Mouse (Mus musculus) lung, postnatal 0 days (tissue): ENCODE data around the gene Orc2.
A peak's percentile ranks its signal among the peaks of the same experiment; 100 is the strongest.

Source experiments
- CTCF ChIP-seq: IDR thresholded peaks from 2 replicates; pipeline ENCODE4 v1.5.1; 2016; ENCODE audit warnings: antibody characterized with exemption, mild to moderate bottlenecking
- EP300 ChIP-seq: IDR thresholded peaks from 2 replicates; pipeline ENCODE4 v1.6.1; 2016; ENCODE audit warnings: antibody characterized with exemption, mild to moderate bottlenecking, control low read depth

DNA sequence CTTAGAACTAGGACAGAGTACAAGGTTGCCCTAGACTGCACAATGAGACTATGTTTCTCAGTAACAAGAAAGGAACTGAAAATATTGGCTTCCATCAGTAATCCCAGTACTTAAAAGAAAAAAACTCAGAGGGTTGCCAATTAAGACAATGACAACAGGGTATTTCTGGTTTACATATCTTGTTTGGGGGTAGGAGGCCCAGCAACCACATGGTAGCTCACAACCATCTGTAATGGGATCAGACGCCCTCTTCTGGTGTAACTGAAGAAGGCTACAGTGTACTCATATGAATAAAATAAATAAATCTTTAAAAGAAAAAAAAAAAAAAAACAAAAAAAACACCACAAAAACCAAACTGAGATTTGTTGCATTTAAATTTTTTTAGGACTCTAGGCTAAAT lies 89.5 kb downstream of the Orc2 start:
- TF ChIP-seq CTCF (peak; percentile 51), EP300 (no peak)
